Mouse (Mus musculus) kidney, embryonic 14.5 days (tissue): ENCODE measurements at regions not wholly inside any gene's neighbourhood (a gene's known extent, or its start where the extent isn't known, plus 50 kb on each side); places are given as distances from the start of the nearest gene placed in this dataset.
A peak's percentile ranks its signal among the peaks of the same experiment; 100 is the strongest.

Experiments used
- ATAC-seq: fragments of 200-750 bp; cut with Nextera tagmentation; 2 replicates; pipeline ENCODE4 v1.8.0; 2017; ENCODE audit warnings: moderate number of reproducible peaks, mild to moderate bottlenecking, moderate TSS enrichment, moderate library complexity; ENCODE audit not compliant: low FRiP score, low TSS enrichment
- H3K27ac ChIP-seq: fragments of 300-500 bp; sonication (generic); 2 replicates; pipeline ENCODE4 v1.5.1; 2014; ENCODE audit warnings: low read depth, mild to moderate bottlenecking, low read length, moderate library complexity, mixed read lengths
- H3K27me3 ChIP-seq: fragments of 300-500 bp; sonication (generic); 2 replicates; pipeline ENCODE4 v1.6.1; 2014; ENCODE audit warnings: mild to moderate bottlenecking, low read length; ENCODE audit not compliant: control insufficient read depth, insufficient read depth
- H3K36me3 ChIP-seq: fragments of 300-500 bp; sonication (generic); 2 replicates; pipeline ENCODE4 v1.6.1; 2014; ENCODE audit warnings: low read length, mixed read lengths; ENCODE audit not compliant: control insufficient read depth, insufficient read depth
- H3K4me1 ChIP-seq: fragments of 300-500 bp; sonication (generic); 2 replicates; pipeline ENCODE4 v1.6.1; 2014; ENCODE audit warnings: low read length, mixed read lengths; ENCODE audit not compliant: control insufficient read depth, insufficient read depth
- H3K4me2 ChIP-seq: fragments of 300-500 bp; sonication (generic); replicated peaks from 2 replicates; pipeline ENCODE4 v1.6.1; 2014; ENCODE audit warnings: low read depth, mild to moderate bottlenecking, low read length
- H3K4me3 ChIP-seq: fragments of 300-500 bp; sonication (generic); 2 replicates; pipeline ENCODE4 v1.5.1; 2014; ENCODE audit warnings: mild to moderate bottlenecking, low read length
- H3K9ac ChIP-seq: fragments of 300-500 bp; sonication (generic); 2 replicates; pipeline ENCODE4 v1.6.1; 2014; ENCODE audit warnings: low read depth, mild to moderate bottlenecking, low read length, moderate library complexity
- H3K9me3 ChIP-seq: fragments of 300-500 bp; sonication (generic); 2 replicates; pipeline ENCODE4 v1.6.1; 2016; ENCODE audit warnings: low read length; ENCODE audit not compliant: control insufficient read depth
- WGBS: fragments of 180-500 bp; shearing (Covaris S2); extraction: QIAGEN DNeasy Blood & Tissue Kit; methylation state at CpG from one replicate; pipeline ENCODE4 v1.1.7; 2014; 5-methylcytosine and 5-hydroxymethylcytosine counted together

DNA sequence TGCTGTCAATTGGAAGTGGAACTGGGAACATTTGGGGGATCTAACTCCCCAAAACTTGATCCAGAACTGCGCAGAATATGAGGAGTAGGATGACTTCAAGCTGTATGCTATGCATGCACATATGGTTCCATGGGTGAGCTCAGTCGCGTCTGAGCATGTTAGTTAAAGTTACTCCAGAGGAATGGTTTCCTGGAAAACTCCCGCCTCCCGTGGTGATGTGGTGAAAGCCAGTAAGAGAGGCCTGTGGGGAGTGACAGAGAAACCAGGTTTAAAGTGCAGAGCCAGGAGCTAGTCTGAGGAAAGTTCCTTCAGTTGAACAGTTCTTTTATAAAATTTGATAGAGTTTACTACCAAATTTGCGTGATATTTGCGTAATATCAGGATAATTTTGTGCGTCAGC lies 73.1 kb upstream of the Haao start:
- no peak overlapping the region for H3K4me3 ChIP-seq
- H3K27me3 ChIP-seq: no peaks in the 10 kb centered on the region
- peaks cover 15% of the 10 kb centered on the region for H3K4me1 ChIP-seq
- no peak overlapping the region for H3K4me2 ChIP-seq
- 67% methylated on average over 8 of the region's 8 CpGs for WGBS
- ATAC-seq: no peak
- no peak overlapping the region for H3K27ac ChIP-seq
- no peaks in the 10 kb centered on the region for H3K9me3 ChIP-seq
- no peaks in the 10 kb centered on the region for H3K36me3 ChIP-seq
- H3K9ac ChIP-seq: no peak overlapping the region

DNA sequence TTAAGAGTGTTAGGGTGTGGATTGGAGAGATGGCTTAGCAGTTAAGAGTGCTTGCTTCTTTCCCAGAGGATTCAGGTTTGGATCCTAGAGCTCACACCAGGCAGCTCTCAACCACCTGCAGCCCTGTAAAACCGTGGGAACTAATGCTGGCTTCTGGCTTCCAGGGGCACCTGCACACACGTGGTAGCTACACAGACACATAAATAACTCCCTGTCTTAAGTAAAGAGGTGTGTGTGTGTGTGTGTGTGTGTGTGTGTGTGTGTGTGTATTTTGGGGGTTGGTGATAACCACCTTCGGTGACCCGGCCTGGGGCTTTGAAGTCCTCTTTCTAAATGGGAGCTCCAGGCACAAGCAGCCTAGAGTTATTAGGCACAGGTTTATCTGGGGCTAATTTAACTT lies 72.5 kb upstream of the Haao start:
- Histone ChIP-seq H3K27ac (no peak overlapping the region), H3K4me1 (peaks cover 15% of the 10 kb centered on the region), H3K36me3 (no peaks in the 10 kb centered on the region), H3K9me3 (no peaks in the 10 kb centered on the region), H3K9ac (no peak overlapping the region), H3K4me3 (no peak overlapping the region), H3K4me2 (no peak overlapping the region), H3K27me3 (no peaks in the 10 kb centered on the region)
- no peak for ATAC-seq
- 17% methylated on average over 4 of the region's 4 CpGs for WGBS

DNA sequence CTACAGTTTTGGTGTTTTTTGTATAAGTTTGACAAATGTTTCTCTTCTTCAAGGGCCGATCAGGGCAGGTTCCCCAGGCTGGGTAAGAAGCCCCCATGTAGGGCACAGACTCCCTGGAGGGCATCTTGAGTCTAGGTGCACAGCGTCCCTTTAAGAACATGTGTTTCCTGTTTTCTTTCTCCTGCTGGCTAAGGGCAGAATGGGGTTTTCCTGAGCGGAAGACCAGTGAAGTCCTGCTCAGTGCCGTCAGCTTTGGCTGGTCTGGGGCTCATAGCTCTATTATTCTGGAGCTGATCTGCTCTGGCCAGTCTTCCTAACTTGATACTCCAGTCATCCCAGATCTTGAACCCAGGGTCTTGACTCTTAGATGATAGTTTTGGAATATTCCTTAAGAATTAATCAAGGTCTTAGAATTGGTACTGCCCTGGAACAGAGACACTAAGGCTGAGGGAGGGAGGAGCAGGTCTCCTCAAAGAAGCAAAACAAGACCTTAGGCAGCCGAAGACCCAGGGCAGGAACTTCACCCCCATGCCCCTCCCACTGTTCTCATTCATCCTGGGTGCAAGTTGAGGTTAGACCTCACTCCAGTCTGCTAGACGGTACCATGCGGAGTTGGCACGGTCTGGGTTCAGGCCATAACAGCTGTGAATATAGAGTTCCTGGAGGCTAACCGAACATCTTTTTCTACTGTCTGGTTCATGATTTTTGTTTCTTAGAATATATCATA lies 70.8 kb upstream of the Haao start:
- Histone ChIP-seq H3K27me3 (no peaks in the 10 kb centered on the region), H3K9ac (no peak overlapping the region), H3K4me1 (peaks cover 20% of the 10 kb centered on the region), H3K36me3 (no peaks in the 10 kb centered on the region), H3K4me3 (no peak overlapping the region), H3K4me2 (no peak overlapping the region), H3K27ac (peak overlapping the region; percentile 76; the same call in 1 of the 2 replicates), H3K9me3 (no peaks in the 10 kb centered on the region)
- ATAC-seq: no peak
- 61% methylated on average over 9 of the region's 9 CpGs for WGBS

DNA sequence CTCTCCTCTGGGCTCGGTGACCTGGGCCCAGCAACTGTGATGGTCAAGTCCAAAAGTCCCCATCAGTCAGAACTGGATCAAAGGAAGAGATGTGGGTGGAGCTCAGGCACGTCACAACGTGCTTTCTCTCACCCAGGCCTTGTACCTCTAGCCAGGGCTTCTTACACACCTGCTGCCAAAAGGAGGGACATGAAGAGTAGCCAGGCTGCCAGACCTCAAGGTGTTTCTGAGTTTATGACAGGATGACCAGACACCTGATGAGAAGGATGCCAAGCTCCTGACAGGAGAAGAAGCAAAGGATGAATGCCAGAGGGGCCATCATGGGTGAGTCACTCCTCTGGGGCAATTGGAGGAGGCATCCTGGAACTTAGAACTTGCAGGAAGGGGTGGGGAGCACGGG lies 70.0 kb upstream of the Haao start:
- no peak for ATAC-seq
- Histone ChIP-seq H3K36me3 (no peaks in the 10 kb centered on the region), H3K27me3 (no peaks in the 10 kb centered on the region), H3K9me3 (no peaks in the 10 kb centered on the region), H3K27ac (peak overlapping the region; percentile 76; the same call in 1 of the 2 replicates), H3K4me2 (no peak overlapping the region), H3K4me3 (no peak overlapping the region), H3K4me1 (peaks cover 25% of the 10 kb centered on the region), H3K9ac (no peak overlapping the region)
- 60% methylated on average over 4 of the region's 4 CpGs for WGBS

DNA sequence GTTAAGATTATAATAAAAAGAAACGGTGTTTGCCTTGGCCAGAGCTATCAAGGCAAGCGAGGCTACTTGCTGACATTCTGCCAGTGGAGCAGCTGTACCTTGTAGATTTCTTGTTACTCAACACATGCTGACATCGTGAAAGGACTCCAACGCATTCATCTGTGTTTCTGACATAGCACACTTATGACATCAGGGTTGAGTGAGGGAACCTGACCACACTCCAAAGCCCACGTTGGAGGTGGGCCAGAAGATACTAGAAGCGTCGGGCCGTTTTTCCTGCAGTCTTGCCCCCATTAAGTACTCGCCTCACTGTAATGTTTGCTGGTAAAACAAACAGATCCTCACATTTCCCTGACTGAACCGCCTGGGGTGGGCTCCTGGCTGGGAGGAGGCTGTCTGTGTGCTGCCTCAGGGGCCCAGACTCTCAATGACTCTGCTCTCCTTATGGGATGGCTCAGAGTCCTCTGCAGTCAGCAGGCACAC lies 69.0 kb upstream of the Haao start:
- 24% methylated on average over 10 of the region's 10 CpGs for WGBS
- Histone ChIP-seq H3K4me2 (no peak overlapping the region), H3K4me3 (no peak overlapping the region), H3K27ac (peak overlapping the region; percentile 76), H3K36me3 (no peaks in the 10 kb centered on the region), H3K9ac (no peak overlapping the region), H3K27me3 (no peaks in the 10 kb centered on the region), H3K4me1 (peaks cover 25% of the 10 kb centered on the region), H3K9me3 (no peaks in the 10 kb centered on the region)
- peak; percentile 77 for ATAC-seq

DNA sequence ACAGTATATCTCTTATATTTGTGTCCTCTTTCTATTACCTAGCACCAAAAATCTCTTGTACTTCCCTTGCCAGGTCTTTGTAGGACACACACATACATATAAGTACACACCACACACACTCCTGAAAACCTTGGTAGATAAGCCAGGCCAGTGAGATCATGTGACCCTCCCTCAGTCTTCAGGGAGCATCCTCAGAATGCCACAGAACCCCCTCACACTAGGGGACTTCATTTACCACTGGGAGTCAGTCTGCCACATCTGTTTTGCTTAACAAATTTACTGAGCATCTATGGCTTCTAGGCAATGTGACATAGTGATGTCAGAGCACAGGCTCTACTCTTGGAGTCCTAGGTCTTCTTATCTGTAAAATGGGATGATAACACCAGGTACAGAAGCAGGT lies 67.3 kb upstream of the Haao start:
- ATAC-seq: no peak
- H3K36me3 ChIP-seq: no peaks in the 10 kb centered on the region
- H3K27ac ChIP-seq: no peak overlapping the region
- H3K4me1 ChIP-seq: peaks cover 25% of the 10 kb centered on the region
- no peaks in the 10 kb centered on the region for H3K27me3 ChIP-seq
- no peak overlapping the region for H3K4me3 ChIP-seq
- H3K9ac ChIP-seq: no peak overlapping the region
- no peak overlapping the region for H3K4me2 ChIP-seq
- no peaks in the 10 kb centered on the region for H3K9me3 ChIP-seq

DNA sequence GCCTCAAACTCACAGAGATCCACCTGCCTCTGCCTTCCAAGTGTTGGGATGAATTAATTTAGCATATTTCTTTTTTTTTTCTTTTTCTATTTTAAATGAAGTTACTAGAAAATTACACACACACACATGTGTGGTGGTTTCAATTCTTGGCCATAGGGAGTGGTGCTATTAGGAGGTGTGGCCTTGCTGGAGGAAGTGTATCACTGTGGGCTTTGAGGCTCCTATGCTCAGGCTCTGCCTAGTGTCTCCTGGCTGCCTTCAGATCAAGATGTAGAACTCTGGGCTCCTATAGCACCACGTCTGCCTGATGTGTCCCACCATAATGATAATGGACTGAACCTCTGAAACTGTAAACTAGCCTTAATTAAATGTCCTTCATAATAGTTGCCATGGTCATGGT lies 66.8 kb upstream of the Haao start:
- H3K9ac ChIP-seq: no peak overlapping the region
- no peak overlapping the region for H3K4me2 ChIP-seq
- H3K36me3 ChIP-seq: no peaks in the 10 kb centered on the region
- H3K4me1 ChIP-seq: peaks cover 25% of the 10 kb centered on the region
- H3K4me3 ChIP-seq: no peak overlapping the region
- H3K27me3 ChIP-seq: no peaks in the 10 kb centered on the region
- no peaks in the 10 kb centered on the region for H3K9me3 ChIP-seq
- H3K27ac ChIP-seq: no peak overlapping the region
- 84% methylated on average over 1 of the region's 1 CpGs for WGBS
- ATAC-seq: no peak

DNA sequence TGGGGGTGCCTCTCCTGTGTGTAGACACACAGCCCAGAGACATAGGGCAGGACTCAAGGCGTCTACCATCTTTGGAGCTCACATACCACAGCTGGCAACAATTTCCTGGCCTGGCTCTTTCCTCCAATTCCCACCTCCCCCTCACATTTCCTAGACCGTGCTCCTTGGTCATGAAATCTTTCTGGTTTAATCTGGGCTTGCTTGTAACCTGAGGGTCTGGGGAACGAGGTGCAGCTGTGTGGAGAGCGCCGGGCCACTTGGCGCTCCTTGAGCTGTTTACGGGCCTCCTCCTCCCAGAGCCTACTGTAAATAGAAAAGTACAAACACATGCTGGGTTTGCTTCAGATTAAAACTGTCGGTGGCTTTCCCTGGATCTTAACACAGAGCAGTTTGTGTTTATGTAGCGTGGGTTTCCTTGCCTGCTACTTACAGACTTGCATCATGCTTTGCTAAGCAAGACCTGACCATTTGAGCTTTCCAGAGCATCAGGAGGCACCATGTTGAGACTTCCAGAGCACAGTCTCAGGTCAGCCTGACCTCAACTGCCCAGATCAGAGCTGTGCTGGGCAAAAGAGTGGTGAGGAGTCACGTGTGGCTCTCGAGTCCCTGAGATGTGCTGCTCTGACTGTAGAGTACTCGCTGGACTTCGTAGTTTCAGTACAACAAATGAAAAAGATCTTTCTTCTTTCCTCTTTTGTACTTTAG lies 66.1 kb upstream of the Haao start:
- Histone ChIP-seq H3K9me3 (no peaks in the 10 kb centered on the region), H3K4me1 (peaks cover 25% of the 10 kb centered on the region), H3K36me3 (no peaks in the 10 kb centered on the region), H3K4me2 (no peak overlapping the region), H3K9ac (no peak overlapping the region), H3K4me3 (no peak overlapping the region), H3K27me3 (no peaks in the 10 kb centered on the region), H3K27ac (peak overlapping the region; percentile 62)
- WGBS: 51% methylated on average over 13 of the region's 13 CpGs
- 0 out of 2 replicates have a peak, but pooled peaks have one; percentile 8 for ATAC-seq

DNA sequence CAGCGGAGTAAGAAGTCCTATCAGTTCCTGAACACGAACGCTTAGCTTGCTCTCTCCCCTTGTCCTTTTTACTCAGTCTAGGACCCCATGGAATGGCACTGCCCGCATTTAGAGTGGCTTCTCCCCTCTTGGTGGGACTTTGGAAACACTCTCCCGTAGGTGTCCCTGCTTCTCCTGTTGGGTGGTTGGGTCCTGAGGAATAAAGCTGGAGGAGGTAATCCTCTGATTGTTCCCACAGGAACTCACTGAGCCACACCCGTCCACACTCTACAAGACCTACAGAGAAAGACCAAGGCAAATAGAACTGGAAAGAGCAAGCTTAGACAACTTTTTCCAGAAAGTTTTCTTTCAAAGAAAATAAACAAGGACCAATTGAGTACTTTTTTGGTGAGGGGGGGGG lies 64.7 kb upstream of the Haao start:
- 92% methylated on average over 6 of the region's 6 CpGs for WGBS
- Histone ChIP-seq H3K27ac (no peak overlapping the region), H3K9ac (no peak overlapping the region), H3K4me3 (no peak overlapping the region), H3K27me3 (no peaks in the 10 kb centered on the region), H3K36me3 (no peaks in the 10 kb centered on the region), H3K4me1 (peaks cover 22% of the 10 kb centered on the region), H3K9me3 (no peaks in the 10 kb centered on the region; the same call in 1 of the 2 replicates), H3K4me2 (no peak overlapping the region)
- ATAC-seq: no peak
